Mouse (Mus musculus): ENCODE data around the gene Mast1. TPM values are rescaled to one million over a fixed set of nuclear protein-coding genes. Genes with fewer than 3 reads are reported as not detected.
"Not testable (repeated sequence)": the region's sequence is repeated elsewhere in the genome, so short reads cannot be mapped to it uniquely, and the experiment has no call there.

Mast1 gene
- polyA plus RNA-seq, 1 experiment from 2014 or later, result 0.09 TPM

DNA sequence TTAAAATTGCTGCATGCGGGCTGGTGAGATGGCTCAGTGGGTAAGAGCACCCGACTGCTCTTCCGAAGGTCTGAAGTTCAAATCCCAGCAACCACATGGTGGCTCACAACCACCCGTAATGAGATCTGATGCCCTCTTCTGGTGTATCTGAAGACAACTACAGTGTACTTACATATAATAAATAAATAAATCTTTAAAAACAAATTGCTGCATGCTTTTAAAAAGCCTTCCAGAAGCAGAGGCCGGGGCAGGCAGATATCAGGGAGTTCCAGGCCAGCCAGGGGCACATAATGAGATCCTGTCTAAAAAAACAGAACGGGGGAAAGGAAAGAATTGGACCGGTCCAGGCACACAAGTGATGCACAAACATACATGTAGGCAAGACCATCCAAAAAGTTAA is 29.2 kb downstream of the Mast1 start:
- not testable (repeated sequence) for H3K9me3 ChIP-seq (replicated peaks); H3K36me3 ChIP-seq; DNase-seq (ENCODE audit: low spot score)
- WGBS, result 37% methylated on average over 7 of the region's 7 CpGs
- Histone ChIP-seq H3K4me1 (peaks cover 34% of the 10 kb centered on the region), H3K27ac (peak overlapping the region; percentile 77), H3K4me3 (peak overlapping the region; percentile 65), H3K27me3 (ENCODE audit: low read depth, poor library complexity, severe bottlenecking) (peaks cover 52% of the 10 kb centered on the region)

- 83% methylated on average over 8 of the region's 8 CpGs for WGBS
- Histone ChIP-seq H3K9me3 (replicated peaks) (no peaks in the 10 kb centered on the region), H3K36me3 (0 out of 2 replicates have a peak, but pooled peaks cover 5% of the 10 kb centered on the region), H3K27me3 (ENCODE audit: low read depth, poor library complexity, severe bottlenecking) (peaks cover 50% of the 10 kb centered on the region), H3K27ac (no peak overlapping the region), H3K4me1 (peaks cover 34% of the 10 kb centered on the region), H3K4me3 (no peak overlapping the region)
- DNase-seq (ENCODE audit: low spot score), result no peak
Measured at GRCm38 (mm10) chr8:84907493-84907892, 29.7 kb downstream of the Mast1 start.

- 93% methylated on average over 9 of the region's 9 CpGs for WGBS
- H3K27me3 ChIP-seq (ENCODE audit: low read depth, poor library complexity, severe bottlenecking), result peaks cover 50% of the 10 kb centered on the region
Measured at GRCm38 (mm10) chr8:84907037-84907436, 30.1 kb downstream of the Mast1 start.

GRCm38 (mm10) chr8:84904351-84904750 is 32.8 kb downstream of the Mast1 start:
- Histone ChIP-seq H3K4me1 (peaks cover 25% of the 10 kb centered on the region), H3K4me3 (no peak overlapping the region), H3K9me3 (replicated peaks) (no peaks in the 10 kb centered on the region), H3K36me3 (no peaks in the 10 kb centered on the region), H3K27me3 (ENCODE audit: low read depth, poor library complexity, severe bottlenecking) (peaks cover 45% of the 10 kb centered on the region), H3K27ac (no peak overlapping the region)
- WGBS, result 86% methylated on average over 7 of the region's 7 CpGs
- no peak for DNase-seq (ENCODE audit: low spot score)

More at GRCm38 (mm10) chr8:84907037-84907436, 30.1 kb downstream of the Mast1 start:
- H3K27ac ChIP-seq, result no peak overlapping the region
- 0 out of 2 replicates have a peak, but pooled peaks cover 5% of the 10 kb centered on the region for H3K36me3 ChIP-seq
- peaks cover 32% of the 10 kb centered on the region for H3K4me1 ChIP-seq
- H3K4me3 ChIP-seq, result no peak overlapping the region
- no peaks in the 10 kb centered on the region for H3K9me3 ChIP-seq (replicated peaks)
- no peak for DNase-seq (ENCODE audit: low spot score)

DNA sequence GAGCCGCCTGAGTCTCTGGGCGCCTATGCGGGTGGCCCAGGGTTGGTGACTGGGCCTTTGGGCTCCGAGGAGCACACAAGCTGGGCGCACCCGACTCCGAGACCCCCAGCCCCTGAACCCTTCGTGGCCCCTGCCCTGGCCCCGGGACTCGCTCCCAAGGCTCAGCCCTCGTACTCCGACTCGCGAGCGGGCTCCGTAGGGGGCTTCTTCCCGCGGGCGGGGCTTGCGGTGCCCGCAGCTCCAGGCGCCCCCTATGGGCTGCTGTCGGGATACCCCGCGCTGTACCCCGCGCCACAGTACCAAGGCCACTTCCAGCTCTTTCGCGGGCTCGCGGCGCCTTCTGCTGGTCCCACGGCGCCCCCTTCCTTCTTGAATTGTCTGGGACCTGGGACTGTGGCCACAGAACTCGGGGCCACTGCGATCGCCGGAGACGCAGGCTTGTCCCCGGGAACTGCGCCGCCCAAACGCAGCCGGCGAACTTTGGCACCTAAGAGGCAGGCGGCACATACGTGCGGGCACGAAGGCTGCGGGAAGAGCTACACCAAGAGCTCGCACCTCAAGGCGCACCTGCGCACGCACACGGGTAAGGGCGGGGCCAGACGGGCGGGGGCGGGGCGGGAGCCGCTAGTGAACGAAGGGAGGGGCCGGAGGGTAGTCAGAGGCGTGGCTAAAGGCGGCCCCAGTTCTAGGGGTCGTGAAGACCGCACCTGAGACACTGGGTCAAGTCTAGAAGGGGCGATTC is 34.1 kb downstream of the Mast1 start:
- Histone ChIP-seq H3K36me3 (no peaks in the 10 kb centered on the region), H3K27ac (peak overlapping the region; percentile 87), H3K9me3 (replicated peaks) (no peaks in the 10 kb centered on the region), H3K27me3 (ENCODE audit: low read depth, poor library complexity, severe bottlenecking) (peaks cover 37% of the 10 kb centered on the region), H3K4me1 (peaks cover 19% of the 10 kb centered on the region), H3K4me3 (peak overlapping the region; percentile 75)
- under 1% methylated on average over 68 of the region's 68 CpGs for WGBS
- peak; percentile 94 for DNase-seq (ENCODE audit: low spot score)

GRCm38 (mm10) chr8:84902367-84902919 is 34.7 kb downstream of the Mast1 start:
- WGBS, result 3% methylated on average over 24 of the region's 24 CpGs
- peaks cover 18% of the 10 kb centered on the region for H3K4me1 ChIP-seq
- no peaks in the 10 kb centered on the region for H3K9me3 ChIP-seq (replicated peaks)
- H3K4me3 ChIP-seq, result peak overlapping the region; percentile 75
- H3K27me3 ChIP-seq (ENCODE audit: low read depth, poor library complexity, severe bottlenecking), result peaks cover 37% of the 10 kb centered on the region
- no peaks in the 10 kb centered on the region for H3K36me3 ChIP-seq
- no peak for DNase-seq (ENCODE audit: low spot score)
- H3K27ac ChIP-seq, result peak overlapping the region; percentile 87

- H3K4me1 ChIP-seq, result peaks cover 18% of the 10 kb centered on the region
- WGBS, result 82% methylated on average over 3 of the region's 3 CpGs
- H3K4me3 ChIP-seq, result peak within 1 kb of the TSS; percentile 75
- H3K36me3 ChIP-seq, result no peaks in the 10 kb centered on the region
- peaks cover 37% of the 10 kb centered on the region for H3K27me3 ChIP-seq (ENCODE audit: low read depth, poor library complexity, severe bottlenecking)
- no peaks in the 10 kb centered on the region for H3K9me3 ChIP-seq (replicated peaks)
- H3K27ac ChIP-seq, result peak within 1 kb of the TSS; percentile 87
- no peak for DNase-seq (ENCODE audit: low spot score)
Measured at GRCm38 (mm10) chr8:84901752-84902151, 35.4 kb downstream of the Mast1 start, which contains the start of gene Klf1. TSS of gene Klf1 (plus strand) at chr8:84901928.

GRCm38 (mm10) chr8:84901071-84901470 is 36.1 kb downstream of the Mast1 start:
- H3K9me3 ChIP-seq (replicated peaks), result no peaks in the 10 kb centered on the region
- no peak overlapping the region for H3K4me3 ChIP-seq
- no peaks in the 10 kb centered on the region for H3K36me3 ChIP-seq
- H3K27ac ChIP-seq, result peak overlapping the region; percentile 19; the same call in 1 of the 2 replicates
- DNase-seq (ENCODE audit: low spot score), result no peak
- WGBS, result 68% methylated on average over 4 of the region's 4 CpGs
- H3K4me1 ChIP-seq, result peaks cover 18% of the 10 kb centered on the region
- H3K27me3 ChIP-seq (ENCODE audit: low read depth, poor library complexity, severe bottlenecking), result peaks cover 37% of the 10 kb centered on the region

DNA sequence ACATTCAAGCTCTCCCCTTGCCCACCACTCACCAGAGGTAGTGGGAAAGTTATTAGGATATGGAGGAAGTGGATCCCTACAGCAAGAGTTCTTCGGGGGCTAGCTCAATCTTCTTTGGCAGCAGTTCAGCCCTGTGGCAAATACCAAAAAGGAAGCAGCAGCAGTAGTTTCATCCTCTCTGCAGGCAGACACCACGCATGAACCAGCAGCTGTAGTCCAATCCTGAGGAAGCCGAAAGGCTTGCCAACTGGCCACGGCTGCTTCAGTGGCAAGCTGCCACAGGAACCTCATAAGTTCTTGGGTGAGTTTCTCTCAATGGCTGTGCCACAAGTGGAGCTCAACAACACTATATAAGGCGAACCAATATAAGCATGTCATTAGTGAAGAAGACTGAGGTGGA is 41.2 kb downstream of the Mast1 start:
- Histone ChIP-seq H3K27me3 (ENCODE audit: low read depth, poor library complexity, severe bottlenecking) (peaks cover 11% of the 10 kb centered on the region), H3K4me1 (peaks cover 21% of the 10 kb centered on the region), H3K4me3 (no peak overlapping the region), H3K27ac (no peak overlapping the region), H3K36me3 (peaks cover 12% of the 10 kb centered on the region), H3K9me3 (replicated peaks) (no peaks in the 10 kb centered on the region)
- WGBS, result 83% methylated on average over 5 of the region's 5 CpGs
- no peak for DNase-seq (ENCODE audit: low spot score)

- Histone ChIP-seq H3K27ac (peak within 1 kb of the TSS; percentile 81), H3K27me3 (ENCODE audit: low read depth, poor library complexity, severe bottlenecking) (no peaks in the 10 kb centered on the region), H3K36me3 (peaks cover 31% of the 10 kb centered on the region), H3K4me3 (peak within 1 kb of the TSS; percentile 83), H3K9me3 (replicated peaks) (no peaks in the 10 kb centered on the region), H3K4me1 (peaks cover 21% of the 10 kb centered on the region)
- WGBS, result under 1% methylated on average over 11 of the region's 11 CpGs
- peak; percentile 86 for DNase-seq (ENCODE audit: low spot score)
Measured at GRCm38 (mm10) chr8:84893709-84894134, 43.4 kb downstream of the Mast1 start, which contains the start of gene Gcdh. TSS of gene Gcdh (minus strand) at chr8:84893921.

DNA sequence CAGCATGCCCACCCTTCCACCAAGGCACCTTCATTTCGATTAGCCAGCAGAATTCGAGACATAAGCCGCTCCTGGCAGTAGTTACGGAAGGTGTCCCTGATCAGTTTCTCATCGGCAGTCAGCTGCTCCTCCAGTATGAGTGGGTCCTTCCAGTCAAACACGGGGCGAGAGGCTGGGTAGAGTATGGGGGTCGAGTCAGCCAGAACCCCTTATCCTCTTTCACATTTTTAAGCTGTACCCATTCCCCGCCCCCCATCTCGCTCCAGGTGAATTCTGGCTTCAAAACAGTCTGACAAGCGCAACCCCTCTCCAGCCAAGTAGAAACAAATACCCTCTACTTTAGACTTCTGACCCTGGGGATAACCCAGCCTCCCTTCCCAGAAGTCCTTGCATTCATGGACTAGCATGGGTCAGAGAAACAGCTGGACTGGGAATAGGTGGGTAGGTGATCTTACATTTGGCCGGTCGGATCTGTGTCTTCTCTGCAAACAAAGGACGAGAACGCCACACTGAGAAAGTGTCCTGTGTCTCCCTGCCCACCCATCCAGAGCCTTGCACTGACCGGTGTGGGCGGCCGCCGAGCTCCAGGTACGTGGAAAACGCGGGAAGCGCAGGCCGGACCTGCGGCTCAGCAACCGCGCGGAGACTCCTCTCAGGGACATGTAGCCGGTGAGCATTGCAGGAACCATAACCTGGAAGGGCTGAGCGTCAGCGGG is 44.0 kb downstream of the Mast1 start:
- Histone ChIP-seq H3K27me3 (ENCODE audit: low read depth, poor library complexity, severe bottlenecking) (no peaks in the 10 kb centered on the region), H3K27ac (peak overlapping the region; percentile 81), H3K36me3 (peaks cover 37% of the 10 kb centered on the region), H3K4me3 (peak overlapping the region; percentile 83), H3K9me3 (replicated peaks) (no peaks in the 10 kb centered on the region), H3K4me1 (peaks cover 21% of the 10 kb centered on the region)
- WGBS, result 13% methylated on average over 31 of the region's 31 CpGs
- no peak for DNase-seq (ENCODE audit: low spot score)

DNA sequence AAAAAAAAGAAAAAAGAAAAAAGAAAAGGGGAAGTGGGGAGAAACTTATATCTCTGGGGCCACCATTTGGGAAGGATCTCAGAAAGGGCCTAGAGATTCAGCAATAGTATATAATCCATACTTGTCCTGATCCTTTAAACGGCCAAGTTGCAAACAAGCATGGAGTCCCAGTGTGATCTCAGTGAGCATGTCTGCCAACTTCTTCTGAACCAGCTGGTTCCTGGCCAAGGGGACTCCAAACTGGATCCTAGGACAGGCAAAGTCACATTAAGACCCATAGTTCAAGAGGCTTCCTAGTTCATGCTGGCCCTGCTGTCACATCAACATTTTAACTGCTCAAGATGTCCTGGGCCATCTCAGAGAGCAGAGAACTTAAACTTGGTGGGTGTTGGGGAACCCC is 48.0 kb downstream of the Mast1 start:
- no peaks in the 10 kb centered on the region for H3K9me3 ChIP-seq (replicated peaks)
- peaks cover 15% of the 10 kb centered on the region for H3K4me1 ChIP-seq
- DNase-seq (ENCODE audit: low spot score), result no peak
- no peak overlapping the region for H3K27ac ChIP-seq
- H3K4me3 ChIP-seq, result no peak overlapping the region
- H3K27me3 ChIP-seq (ENCODE audit: low read depth, poor library complexity, severe bottlenecking), result no peaks in the 10 kb centered on the region
- 92% methylated on average over 1 of the region's 1 CpGs for WGBS
- peaks cover 73% of the 10 kb centered on the region for H3K36me3 ChIP-seq

DNA sequence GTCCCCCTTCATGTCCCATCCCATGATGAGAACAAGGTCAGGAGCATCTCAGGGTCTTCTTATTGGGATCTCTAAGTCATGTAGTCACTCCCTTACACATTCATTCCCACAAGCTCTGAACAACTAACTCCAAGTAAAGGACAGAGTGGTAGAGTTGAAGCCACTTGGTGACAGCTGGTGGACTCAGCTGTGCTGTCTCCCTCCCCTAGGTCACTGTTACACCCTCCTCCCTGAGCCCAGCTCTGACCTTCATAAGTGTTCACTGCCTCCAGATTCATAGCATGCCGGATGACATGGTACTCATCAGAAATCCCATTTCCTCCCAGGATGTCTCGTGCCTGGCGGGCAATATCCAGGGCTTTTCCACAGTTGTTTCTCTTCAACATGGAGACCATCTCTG is 48.9 kb downstream of the Mast1 start:
- no peaks in the 10 kb centered on the region for H3K27me3 ChIP-seq (ENCODE audit: low read depth, poor library complexity, severe bottlenecking)
- H3K36me3 ChIP-seq, result peaks cover 79% of the 10 kb centered on the region
- no peak for DNase-seq (ENCODE audit: low spot score)
- no peak overlapping the region for H3K4me3 ChIP-seq
- H3K4me1 ChIP-seq, result peaks cover 10% of the 10 kb centered on the region
- no peak overlapping the region for H3K27ac ChIP-seq
- no peaks in the 10 kb centered on the region for H3K9me3 ChIP-seq (replicated peaks)
- WGBS, result 96% methylated on average over 3 of the region's 3 CpGs
